Mouse (Mus musculus) liver, embryonic 15.5 days (tissue): ENCODE results near the gene Fbxo9. TPM values are rescaled to one million over a fixed set of nuclear protein-coding genes. Genes with fewer than 3 reads are reported as not detected.
"Not testable (repeated sequence)": the region's sequence is repeated elsewhere in the genome, so short reads cannot be mapped to it uniquely, and the experiment has no call there.

Source experiments
- ATAC-seq: fragments of 200-750 bp; cut with Nextera tagmentation; 2 replicates; pipeline ENCODE4 v1.8.0; 2017; ENCODE audit warnings: moderate number of reproducible peaks, mild to moderate bottlenecking, moderate library complexity; ENCODE audit not compliant: insufficient read depth
- H3K27ac ChIP-seq: fragments of 300-500 bp; sonication (generic); replicated peaks from 2 replicates; pipeline ENCODE4 v1.5.1; 2015; ENCODE audit warnings: mild to moderate bottlenecking, inconsistent platforms
- H3K27me3 ChIP-seq: fragments of 300-500 bp; sonication (generic); 2 replicates; pipeline ENCODE4 v1.6.1; 2015; ENCODE audit warnings: mild to moderate bottlenecking, inconsistent platforms
- H3K36me3 ChIP-seq: fragments of 300-500 bp; sonication (generic); replicated peaks from 2 replicates; pipeline ENCODE4 v1.6.1; 2015; ENCODE audit warnings: moderate library complexity, mild to moderate bottlenecking, inconsistent platforms
- H3K4me1 ChIP-seq: fragments of 300-500 bp; sonication (generic); replicated peaks from 2 replicates; pipeline ENCODE4 v1.6.1; 2015; ENCODE audit warnings: inconsistent platforms
- H3K4me2 ChIP-seq: fragments of 300-500 bp; sonication (generic); 2 replicates; pipeline ENCODE4 v1.6.1; 2015; ENCODE audit warnings: moderate library complexity, mild to moderate bottlenecking, inconsistent platforms
- H3K4me3 ChIP-seq: fragments of 300-500 bp; sonication (generic); replicated peaks from 2 replicates; pipeline ENCODE4 v1.5.1; 2015; ENCODE audit warnings: mild to moderate bottlenecking, inconsistent platforms
- H3K9ac ChIP-seq: fragments of 300-500 bp; sonication (generic); 2 replicates; pipeline ENCODE4 v1.6.1; 2015; ENCODE audit warnings: moderate library complexity, mild to moderate bottlenecking, inconsistent platforms
- H3K9me3 ChIP-seq: fragments of 300-500 bp; sonication (generic); replicated peaks from 2 replicates; pipeline ENCODE4 v1.6.1; 2016; ENCODE audit warnings: inconsistent platforms
- WGBS: fragments of 180-500 bp; shearing (Covaris S2); methylation state at CpG from one replicate; pipeline ENCODE4 v1.1.7; 2015; ENCODE audit warnings: mixed read lengths; ENCODE audit not compliant: insufficient replicate concordance; 5-methylcytosine and 5-hydroxymethylcytosine counted together
- polyA plus RNA-seq: library from polyadenylated mRNA; unstranded; fragments of >200 nt; fragmentation: Nextera tagmentation; extraction: Ambion mirVana; gene quantifications from 2 replicates; pipeline ENCODE4 v1.2.1, GENCODE M21; 2015

The Fbxo9 gene
- polyA plus RNA-seq, 1 experiment from 2014 or later: 74.2 TPM

- H3K4me3 ChIP-seq: no peak overlapping the region
- no peaks in the 10 kb centered on the region for H3K27me3 ChIP-seq
- H3K9ac ChIP-seq: no peak overlapping the region
- no peaks in the 10 kb centered on the region for H3K9me3 ChIP-seq
- H3K4me1 ChIP-seq: 0 out of 2 replicates have a peak, but pooled peaks cover 3% of the 10 kb centered on the region
- H3K4me2 ChIP-seq: no peak overlapping the region
- H3K27ac ChIP-seq: no peak overlapping the region
- peaks cover 98% of the 10 kb centered on the region for H3K36me3 ChIP-seq
- 83% methylated on average over 1 of the region's 1 CpGs for WGBS
- ATAC-seq: no peak
These were observed 19.0 kb downstream of the Fbxo9 start for GRCm38 (mm10) chr9:78089906-78090305.

DNA sequence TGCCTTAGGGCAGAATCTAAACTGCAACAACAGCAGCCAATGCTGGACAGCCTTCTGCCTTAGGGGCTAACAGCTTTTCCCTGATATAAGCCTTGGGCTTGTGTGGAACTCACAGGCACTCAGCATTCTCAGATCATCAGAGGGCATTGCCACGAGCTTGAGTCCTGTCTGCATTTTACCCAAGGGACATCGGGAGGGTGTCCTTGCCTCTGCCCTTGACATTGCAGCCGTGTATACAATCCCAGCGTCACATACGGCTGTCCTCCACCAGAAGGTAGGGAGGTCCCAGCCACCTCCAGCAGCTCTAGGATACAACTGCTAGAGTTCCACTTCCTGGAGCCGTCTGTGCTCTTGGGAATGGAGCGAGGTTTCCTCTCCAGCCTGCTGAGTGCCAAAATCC is 19.9 kb downstream of the Fbxo9 start:
- whole genome bisulfite sequencing: 84% methylated on average over 7 of the region's 7 CpGs
- peaks cover 98% of the 10 kb centered on the region for H3K36me3 ChIP-seq
- no peak for ATAC-seq

GRCm38 (mm10) chr9:78088521-78088920 is 20.3 kb downstream of the Fbxo9 start:
- H3K9me3 ChIP-seq: no peaks in the 10 kb centered on the region
- no peak overlapping the region for H3K27ac ChIP-seq
- H3K27me3 ChIP-seq: no peaks in the 10 kb centered on the region
- H3K36me3 ChIP-seq: peaks cover 99% of the 10 kb centered on the region
- ATAC-seq: no peak
- 76% methylated on average over 4 of the region's 4 CpGs for WGBS
- no peak overlapping the region for H3K4me3 ChIP-seq
- 0 out of 2 replicates have a peak, but pooled peaks cover 3% of the 10 kb centered on the region for H3K4me1 ChIP-seq
- no peak overlapping the region for H3K9ac ChIP-seq
- H3K4me2 ChIP-seq: no peak overlapping the region

More for the DNA sequence above, 19.9 kb downstream of the Fbxo9 start:
- no peak overlapping the region for H3K27ac ChIP-seq
- no peak overlapping the region for H3K9ac ChIP-seq
- no peak overlapping the region for H3K4me3 ChIP-seq
- H3K9me3 ChIP-seq: no peaks in the 10 kb centered on the region
- H3K4me1 ChIP-seq: 0 out of 2 replicates have a peak, but pooled peaks cover 3% of the 10 kb centered on the region
- H3K27me3 ChIP-seq: no peaks in the 10 kb centered on the region
- H3K4me2 ChIP-seq: no peak overlapping the region

GRCm38 (mm10) chr9:78087751-78088150 is 21.1 kb downstream of the Fbxo9 start:
- no peak overlapping the region for H3K27ac ChIP-seq
- no peaks in the 10 kb centered on the region for H3K9me3 ChIP-seq
- peaks cover 99% of the 10 kb centered on the region for H3K36me3 ChIP-seq
- H3K9ac ChIP-seq: no peak overlapping the region
- ATAC-seq: no peak
- no peak overlapping the region for H3K4me3 ChIP-seq
- WGBS: 86% methylated on average over 9 of the region's 9 CpGs
- H3K4me1 ChIP-seq: 0 out of 2 replicates have a peak, but pooled peaks cover 3% of the 10 kb centered on the region
- H3K4me2 ChIP-seq: no peak overlapping the region
- no peaks in the 10 kb centered on the region for H3K27me3 ChIP-seq

- Histone ChIP-seq H3K9ac (no peak overlapping the region), H3K4me2 (no peak overlapping the region), H3K36me3 (peaks cover 97% of the 10 kb centered on the region), H3K4me1 (0 out of 2 replicates have a peak, but pooled peaks cover 3% of the 10 kb centered on the region), H3K27me3 (no peaks in the 10 kb centered on the region), H3K27ac (no peak overlapping the region), H3K9me3 (no peaks in the 10 kb centered on the region), H3K4me3 (no peak overlapping the region)
- 68% methylated on average over 14 of the region's 14 CpGs for WGBS
- no peak for ATAC-seq
These were observed 23.1 kb downstream of the Fbxo9 start for GRCm38 (mm10) chr9:78085722-78086287.

GRCm38 (mm10) chr9:78084341-78084740 is 24.5 kb downstream of the Fbxo9 start:
- H3K36me3 ChIP-seq: peaks cover 91% of the 10 kb centered on the region
- no peak for ATAC-seq

DNA sequence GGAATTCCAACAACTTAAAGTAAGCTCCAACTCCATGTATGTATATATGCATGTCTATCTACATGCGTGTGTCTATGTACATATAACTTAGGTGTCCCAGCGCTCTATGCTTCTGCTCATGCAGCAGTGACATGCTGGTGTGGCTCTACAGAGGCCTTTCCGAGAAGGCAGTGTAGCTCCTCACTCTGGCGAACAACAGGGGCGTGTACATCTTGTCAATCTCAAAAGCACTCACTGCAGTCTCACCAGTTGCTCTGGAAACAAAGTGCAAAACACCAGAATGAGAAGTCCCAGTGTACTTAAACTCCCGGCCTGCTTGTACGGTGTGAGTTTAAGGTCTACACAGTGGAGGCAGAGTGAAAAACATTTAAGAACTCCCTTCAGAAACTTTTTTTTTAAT is 27.0 kb downstream of the Fbxo9 start:
- H3K9ac ChIP-seq: no peak overlapping the region
- H3K27me3 ChIP-seq: no peaks in the 10 kb centered on the region
- ATAC-seq: no peak
- no peaks in the 10 kb centered on the region for H3K9me3 ChIP-seq
- H3K4me3 ChIP-seq: no peak overlapping the region
- 88% methylated on average over 7 of the region's 7 CpGs for WGBS
- H3K4me2 ChIP-seq: no peak overlapping the region
- peaks cover 66% of the 10 kb centered on the region for H3K36me3 ChIP-seq
- H3K27ac ChIP-seq: no peak overlapping the region
- H3K4me1 ChIP-seq: no peaks in the 10 kb centered on the region

More at GRCm38 (mm10) chr9:78084341-78084740, 24.5 kb downstream of the Fbxo9 start:
- Histone ChIP-seq H3K4me1 (no peaks in the 10 kb centered on the region), H3K9me3 (no peaks in the 10 kb centered on the region), H3K27ac (no peak overlapping the region), H3K4me3 (no peak overlapping the region), H3K4me2 (no peak overlapping the region), H3K27me3 (no peaks in the 10 kb centered on the region), H3K9ac (no peak overlapping the region)
- WGBS: 83% methylated on average over 4 of the region's 4 CpGs

DNA sequence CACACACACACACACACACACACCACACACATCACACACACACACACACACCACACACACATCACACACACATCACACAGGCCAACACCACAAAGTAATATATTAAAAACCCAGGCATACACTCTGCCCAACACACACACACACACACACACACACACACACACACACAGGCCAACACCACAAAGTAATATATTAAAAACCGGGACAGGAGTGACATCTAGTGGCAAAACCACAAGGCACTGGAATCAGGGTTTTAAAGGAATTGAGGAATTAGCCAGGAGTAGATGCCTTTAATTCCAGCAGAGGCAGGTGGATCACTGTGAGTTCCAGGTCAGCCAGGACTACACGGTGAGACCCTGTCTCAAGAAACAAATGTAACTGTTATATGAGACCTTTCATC is 30.6 kb downstream of the Fbxo9 start:
- H3K4me2 ChIP-seq: no peak overlapping the region
- no peak overlapping the region for H3K27ac ChIP-seq
- H3K4me1 ChIP-seq: no peaks in the 10 kb centered on the region
- H3K27me3 ChIP-seq: no peaks in the 10 kb centered on the region
- peaks cover 30% of the 10 kb centered on the region for H3K36me3 ChIP-seq
- 32% methylated on average over 2 of the region's 2 CpGs for WGBS
- H3K9me3 ChIP-seq: no peaks in the 10 kb centered on the region
- no peak overlapping the region for H3K4me3 ChIP-seq
- H3K9ac ChIP-seq: no peak overlapping the region
- no peak for ATAC-seq

DNA sequence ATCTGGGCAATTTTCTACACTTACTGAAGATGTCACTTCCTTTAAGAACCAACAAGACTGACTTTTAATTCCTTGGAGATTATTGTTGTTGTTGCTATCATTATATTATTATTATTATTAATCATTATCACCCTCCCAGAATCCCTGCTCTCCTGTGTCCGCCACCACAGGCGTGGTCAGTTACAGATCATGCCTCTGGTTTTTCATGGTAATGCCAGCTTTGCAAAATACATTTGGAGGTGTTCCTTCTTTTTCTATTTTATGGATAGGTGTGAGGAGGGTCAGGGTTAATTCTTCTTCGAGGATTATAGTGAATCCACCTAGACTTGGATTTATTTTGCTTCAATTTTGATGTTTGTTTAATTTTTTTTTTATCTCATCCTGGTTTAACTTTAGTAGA is 33.6 kb downstream of the Fbxo9 start:
- peaks cover 3% of the 10 kb centered on the region; the same call in 1 of the 2 replicates for H3K36me3 ChIP-seq
- no peaks in the 10 kb centered on the region for H3K27me3 ChIP-seq
- ATAC-seq: no peak
- H3K4me2 ChIP-seq: no peak overlapping the region
- WGBS: 75% methylated on average over 3 of the region's 3 CpGs
- no peak overlapping the region for H3K9ac ChIP-seq
- H3K27ac ChIP-seq: no peak overlapping the region
- no peaks in the 10 kb centered on the region for H3K4me1 ChIP-seq
- no peak overlapping the region for H3K4me3 ChIP-seq
- no peaks in the 10 kb centered on the region for H3K9me3 ChIP-seq

- ATAC-seq: no peak
- no peaks in the 10 kb centered on the region for H3K4me1 ChIP-seq
- H3K27me3 ChIP-seq: no peaks in the 10 kb centered on the region
- no peaks in the 10 kb centered on the region for H3K9me3 ChIP-seq
- H3K9ac ChIP-seq: no peak overlapping the region
- no peaks in the 10 kb centered on the region for H3K36me3 ChIP-seq
- whole genome bisulfite sequencing: 67% methylated on average over 13 of the region's 13 CpGs
- no peak overlapping the region for H3K27ac ChIP-seq
- no peak overlapping the region for H3K4me2 ChIP-seq
- no peak overlapping the region for H3K4me3 ChIP-seq
These were observed 35.0 kb downstream of the Fbxo9 start for GRCm38 (mm10) chr9:78073713-78074340.

DNA sequence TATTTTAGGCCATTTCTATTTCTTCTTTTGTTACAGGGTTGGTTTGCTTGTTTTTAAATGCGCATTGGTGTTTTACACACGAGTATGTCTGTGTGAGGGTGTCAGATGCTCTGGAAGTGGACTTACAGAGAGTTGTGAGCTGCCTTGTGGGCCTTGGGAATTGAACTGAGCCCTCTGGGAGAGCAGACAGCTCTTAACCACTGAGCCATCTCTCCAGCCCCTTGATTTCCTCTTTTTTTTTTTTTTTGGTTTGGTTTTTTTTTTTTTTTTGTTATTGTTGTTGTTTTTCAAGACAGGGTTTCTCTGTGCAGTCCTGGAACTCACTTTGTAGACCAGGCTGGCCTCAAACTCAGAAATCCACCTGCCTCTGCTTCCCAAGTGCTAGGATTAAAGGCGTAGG is 35.6 kb downstream of the Fbxo9 start:
- H3K9me3 ChIP-seq, H3K9ac ChIP-seq, H3K27me3 ChIP-seq, H3K4me3 ChIP-seq, H3K4me2 ChIP-seq, ATAC-seq, H3K4me1 ChIP-seq, H3K27ac ChIP-seq, H3K36me3 ChIP-seq: not testable (repeated sequence)
- WGBS: 72% methylated on average over 3 of the region's 3 CpGs
